Mouse (Mus musculus): Measurements from ENCODE around the gene 1700029P11Rik.

The 1700029P11Rik gene

GRCm38 (mm10) chr15:82014745-82015391, 34.5 kb downstream of the 1700029P11Rik start:
- no peak for DNase-seq (ENCODE audit: low spot score in 2 of 2)

GRCm38 (mm10) chr15:82015392-82016100, 35.2 kb downstream of the 1700029P11Rik start:
- DNase-seq (ENCODE audit: low spot score in 2 of 2) = no peak

- DNase-seq (ENCODE audit: low spot score in 2 of 2) = peak; percentile 99
These were observed 35.9 kb downstream of the 1700029P11Rik start for GRCm38 (mm10) chr15:82016101-82016808.

- DNase-seq (ENCODE audit: low spot score in 2 of 2) = no peak
These were observed 36.5 kb downstream of the 1700029P11Rik start for GRCm38 (mm10) chr15:82016830-82017229.

GRCm38 (mm10) chr15:82017461-82017860, 37.1 kb downstream of the 1700029P11Rik start:
- no peak for DNase-seq (ENCODE audit: low spot score in 2 of 2)

- no peak for DNase-seq (ENCODE audit: low spot score in 2 of 2)
These were observed 38.9 kb downstream of the 1700029P11Rik start for GRCm38 (mm10) chr15:82019288-82019687.

- no peak for DNase-seq (ENCODE audit: low spot score in 2 of 2)
These were observed 42.3 kb downstream of the 1700029P11Rik start for GRCm38 (mm10) chr15:82022535-82023088.

- DNase-seq (ENCODE audit: low spot score in 2 of 2) = no peak
These were observed 43.8 kb downstream of the 1700029P11Rik start for GRCm38 (mm10) chr15:82023965-82024635.

GRCm38 (mm10) chr15:82027276-82027675, 46.9 kb downstream of the 1700029P11Rik start:
- DNase-seq (ENCODE audit: low spot score in 2 of 2) = no peak

GRCm38 (mm10) chr15:82027726-82028125, 47.4 kb downstream of the 1700029P11Rik start:
- peak; percentile 52 to 58 for DNase-seq (ENCODE audit: low spot score in 2 of 2)

Measured in spleen, postnatal 36 days (tissue).